Mouse (Mus musculus): Measurements from ENCODE around the gene Fndc4. TPM values are rescaled to one million over a fixed set of nuclear protein-coding genes. Genes with fewer than 3 reads are reported as not detected.
A peak's percentile ranks its signal among the peaks of the same experiment; 100 is the strongest.

Gene Fndc4
- 102 and 105 TPM in 2 replicates for polyA plus RNA-seq (2015; fragmentation: Nextera tagmentation; extraction: Ambion mirVana)

DNA sequence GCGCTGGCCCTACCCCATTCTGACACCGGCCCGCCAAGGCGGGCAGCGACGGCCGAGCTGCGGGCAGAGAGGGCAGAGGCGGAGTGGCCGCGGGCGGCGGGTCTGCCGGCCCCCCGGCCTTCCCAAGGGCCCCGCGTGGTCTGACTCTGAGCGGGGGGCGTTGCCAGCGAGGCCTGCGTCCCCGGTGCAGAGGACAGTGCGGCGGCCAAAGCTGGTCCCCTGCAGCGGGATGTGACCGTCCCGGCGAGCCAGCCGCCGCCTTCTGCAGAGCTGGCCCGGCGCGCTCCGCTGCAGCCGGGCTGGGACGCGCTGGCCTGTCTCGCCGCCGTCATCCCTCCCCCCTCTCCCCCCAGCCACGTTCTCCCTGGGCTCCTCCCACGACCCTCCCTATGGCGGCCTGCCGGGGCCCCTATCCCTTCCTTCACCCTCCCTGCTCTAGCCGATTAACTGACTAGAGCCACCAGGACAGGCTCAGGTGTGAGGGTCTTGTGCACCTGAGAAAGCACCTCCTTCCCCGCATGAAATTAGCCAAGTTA lies at the start of gene Fndc4:
Gene Fndc4 (minus strand): TSS at position 475 of the 536 bp plus-strand sequence.
- peak within 1 kb of the TSS; percentile 88 for H3K4me3 ChIP-seq (ENCODE audit: low read length)
- peaks cover 7% of the 10 kb centered on the region; the same call in 1 of the 2 replicates for H3K36me3 ChIP-seq (ENCODE audit: control insufficient read depth, insufficient read depth, low read length)
- peak; percentile 82 for ATAC-seq
- WGBS, result 0% methylated on average over 46 of the region's 46 CpGs
- no peaks in the 10 kb centered on the region for H3K9me3 ChIP-seq (ENCODE audit: control insufficient read depth, low read length)
- peak within 1 kb of the TSS; percentile 99 for H3K9ac ChIP-seq (ENCODE audit: low read depth, low read length)
- peak within 1 kb of the TSS; percentile 87 for H3K27ac ChIP-seq (ENCODE audit: low read depth, low read length)
- peak within 1 kb of the TSS; percentile 84 for H3K4me2 ChIP-seq (ENCODE audit: low read length)
- no peaks in the 10 kb centered on the region for H3K27me3 ChIP-seq (replicated peaks; ENCODE audit: control insufficient read depth, insufficient read depth, low read length)
- H3K4me1 ChIP-seq (ENCODE audit: control insufficient read depth, insufficient read depth, low read depth, low read length), result peaks cover 16% of the 10 kb centered on the region

DNA sequence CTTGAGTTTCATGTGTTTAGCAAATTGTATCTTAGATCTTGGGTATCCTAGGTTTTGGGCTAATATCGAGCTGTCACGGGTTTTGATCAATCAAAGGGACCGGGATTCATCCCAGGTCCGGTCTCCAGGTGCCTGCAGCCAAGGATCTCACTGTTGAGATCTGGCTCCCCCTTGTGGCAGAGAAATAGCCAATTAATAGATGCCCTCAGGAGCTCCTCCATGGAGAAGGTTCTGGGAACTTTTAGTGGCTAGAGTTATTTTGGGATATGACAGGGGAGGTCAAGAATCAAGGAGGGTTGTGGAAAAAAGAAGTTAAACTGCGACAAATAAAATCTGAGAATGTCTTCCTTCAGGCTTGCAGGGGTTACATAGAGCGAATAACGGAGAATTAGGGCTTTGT lies 32.4 kb upstream of the Fndc4 start:
- Histone ChIP-seq H3K4me3 (ENCODE audit: low read length) (no peak overlapping the region), H3K9me3 (ENCODE audit: control insufficient read depth, low read length) (0 out of 2 replicates have a peak, but pooled peaks cover 2% of the 10 kb centered on the region), H3K4me1 (ENCODE audit: control insufficient read depth, insufficient read depth, low read depth, low read length) (no peaks in the 10 kb centered on the region), H3K27me3 (replicated peaks; ENCODE audit: control insufficient read depth, insufficient read depth, low read length) (no peaks in the 10 kb centered on the region), H3K36me3 (ENCODE audit: control insufficient read depth, insufficient read depth, low read length) (no peaks in the 10 kb centered on the region), H3K27ac (ENCODE audit: low read depth, low read length) (no peak overlapping the region), H3K9ac (ENCODE audit: low read depth, low read length) (no peak overlapping the region), H3K4me2 (ENCODE audit: low read length) (no peak overlapping the region)
- 36% methylated on average over 7 of the region's 7 CpGs for WGBS
- no peak for ATAC-seq

DNA sequence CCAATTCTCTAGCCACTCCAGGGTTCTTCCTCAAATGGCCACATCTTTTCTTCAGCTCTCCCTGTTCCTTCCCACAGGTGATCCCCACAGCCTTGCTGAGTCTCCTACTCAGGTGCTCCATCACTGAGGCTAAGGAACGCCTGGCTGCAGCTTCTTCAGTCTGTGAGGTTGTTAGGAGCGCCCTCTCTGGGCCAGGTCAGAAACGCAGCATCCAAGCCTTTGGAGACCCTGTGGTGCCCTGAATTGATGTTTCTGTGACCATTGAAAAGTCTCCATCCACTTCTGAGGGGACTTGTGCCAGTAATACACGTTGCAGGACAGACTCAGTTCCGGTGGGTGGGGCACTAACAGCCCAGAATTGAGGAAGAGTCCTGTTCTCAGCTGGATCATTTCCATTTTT lies 31.0 kb upstream of the Fndc4 start:
- Histone ChIP-seq H3K27me3 (replicated peaks; ENCODE audit: control insufficient read depth, insufficient read depth, low read length) (no peaks in the 10 kb centered on the region), H3K9ac (ENCODE audit: low read depth, low read length) (no peak overlapping the region), H3K36me3 (ENCODE audit: control insufficient read depth, insufficient read depth, low read length) (no peaks in the 10 kb centered on the region), H3K4me3 (ENCODE audit: low read length) (no peak overlapping the region), H3K9me3 (ENCODE audit: control insufficient read depth, low read length) (no peaks in the 10 kb centered on the region), H3K4me2 (ENCODE audit: low read length) (no peak overlapping the region), H3K27ac (ENCODE audit: low read depth, low read length) (no peak overlapping the region), H3K4me1 (ENCODE audit: control insufficient read depth, insufficient read depth, low read depth, low read length) (no peaks in the 10 kb centered on the region)
- 24% methylated on average over 5 of the region's 5 CpGs for WGBS
- ATAC-seq, result no peak

DNA sequence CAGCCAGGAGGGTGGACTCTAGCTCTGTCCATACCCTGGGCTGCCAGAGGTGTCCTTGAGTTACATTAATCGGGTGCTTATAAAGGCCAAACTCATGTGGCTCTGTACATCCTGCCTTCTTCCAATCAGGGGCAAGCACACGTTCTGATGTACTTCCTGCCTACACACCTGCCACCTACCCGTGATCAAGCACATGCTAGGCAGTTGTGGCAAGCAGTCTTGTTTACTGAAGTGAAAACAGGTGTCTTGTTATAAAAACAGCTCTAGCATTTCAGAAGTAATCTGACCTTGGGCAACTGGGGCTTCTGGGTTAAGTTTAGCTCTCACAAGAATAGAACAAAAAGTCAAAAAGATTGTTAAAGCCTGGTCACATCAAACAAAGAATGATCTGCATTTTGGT lies 28.2 kb upstream of the Fndc4 start:
- no peak overlapping the region for H3K4me3 ChIP-seq (ENCODE audit: low read length)
- H3K36me3 ChIP-seq (ENCODE audit: control insufficient read depth, insufficient read depth, low read length), result no peaks in the 10 kb centered on the region
- WGBS, result 70% methylated on average over 3 of the region's 3 CpGs
- no peak for ATAC-seq
- no peaks in the 10 kb centered on the region for H3K4me1 ChIP-seq (ENCODE audit: control insufficient read depth, insufficient read depth, low read depth, low read length)
- H3K9me3 ChIP-seq (ENCODE audit: control insufficient read depth, low read length), result no peaks in the 10 kb centered on the region
- no peak overlapping the region for H3K27ac ChIP-seq (ENCODE audit: low read depth, low read length)
- no peak overlapping the region for H3K4me2 ChIP-seq (ENCODE audit: low read length)
- no peak overlapping the region for H3K9ac ChIP-seq (ENCODE audit: low read depth, low read length)
- no peaks in the 10 kb centered on the region for H3K27me3 ChIP-seq (replicated peaks; ENCODE audit: control insufficient read depth, insufficient read depth, low read length)

DNA sequence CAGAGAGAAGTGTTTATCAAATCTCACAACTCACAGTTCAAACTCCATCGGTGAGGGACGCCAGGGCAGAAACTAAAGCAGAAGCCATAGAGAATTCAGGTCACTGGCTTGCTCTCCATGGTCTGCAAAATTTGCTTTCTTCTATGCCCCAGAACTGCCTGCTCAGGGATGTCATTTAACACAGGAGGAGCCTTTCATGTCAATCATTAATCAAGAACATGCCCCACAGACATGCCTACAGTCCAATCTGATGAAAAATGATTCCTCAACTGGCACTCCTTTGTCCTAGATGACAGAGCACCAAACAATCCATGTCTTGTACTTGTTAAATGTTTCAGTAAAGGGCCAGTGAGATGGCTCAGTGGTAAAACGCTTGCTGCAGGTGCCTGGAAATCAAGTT lies 26.9 kb upstream of the Fndc4 start:
- Histone ChIP-seq H3K9me3 (ENCODE audit: control insufficient read depth, low read length) (no peaks in the 10 kb centered on the region), H3K27me3 (replicated peaks; ENCODE audit: control insufficient read depth, insufficient read depth, low read length) (no peaks in the 10 kb centered on the region), H3K36me3 (ENCODE audit: control insufficient read depth, insufficient read depth, low read length) (no peaks in the 10 kb centered on the region), H3K4me1 (ENCODE audit: control insufficient read depth, insufficient read depth, low read depth, low read length) (no peaks in the 10 kb centered on the region), H3K4me2 (ENCODE audit: low read length) (no peak overlapping the region), H3K4me3 (ENCODE audit: low read length) (no peak overlapping the region), H3K9ac (ENCODE audit: low read depth, low read length) (no peak overlapping the region), H3K27ac (ENCODE audit: low read depth, low read length) (no peak overlapping the region)
- WGBS, result 86% methylated on average over 3 of the region's 3 CpGs
- ATAC-seq, result no peak

DNA sequence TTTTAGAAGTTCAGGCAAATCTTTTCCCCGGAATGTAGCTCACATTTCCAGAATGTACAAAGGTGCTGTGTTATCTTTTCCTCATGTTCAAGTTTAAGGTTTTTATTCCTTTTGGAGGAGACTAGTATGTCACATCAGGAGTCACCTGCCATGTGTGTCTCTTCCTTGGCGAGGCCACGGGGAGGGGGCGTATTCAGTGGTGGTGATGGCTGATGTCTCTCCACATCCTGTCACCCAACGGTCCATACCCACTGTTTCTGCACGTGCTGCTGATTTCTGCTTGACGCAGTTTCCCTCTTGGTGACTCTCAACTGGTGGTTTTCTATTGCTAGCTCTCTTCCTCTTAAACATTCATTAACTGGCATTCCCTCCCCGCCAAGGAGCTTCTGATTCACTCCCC lies 16.9 kb upstream of the Fndc4 start:
- Histone ChIP-seq H3K4me3 (ENCODE audit: low read length) (no peak overlapping the region), H3K9ac (ENCODE audit: low read depth, low read length) (no peak overlapping the region), H3K36me3 (ENCODE audit: control insufficient read depth, insufficient read depth, low read length) (no peaks in the 10 kb centered on the region), H3K4me1 (ENCODE audit: control insufficient read depth, insufficient read depth, low read depth, low read length) (no peaks in the 10 kb centered on the region), H3K4me2 (ENCODE audit: low read length) (no peak overlapping the region), H3K27me3 (replicated peaks; ENCODE audit: control insufficient read depth, insufficient read depth, low read length) (no peaks in the 10 kb centered on the region), H3K27ac (ENCODE audit: low read depth, low read length) (no peak overlapping the region), H3K9me3 (ENCODE audit: control insufficient read depth, low read length) (no peaks in the 10 kb centered on the region)
- 94% methylated on average over 8 of the region's 8 CpGs for WGBS
- ATAC-seq, result no peak

DNA sequence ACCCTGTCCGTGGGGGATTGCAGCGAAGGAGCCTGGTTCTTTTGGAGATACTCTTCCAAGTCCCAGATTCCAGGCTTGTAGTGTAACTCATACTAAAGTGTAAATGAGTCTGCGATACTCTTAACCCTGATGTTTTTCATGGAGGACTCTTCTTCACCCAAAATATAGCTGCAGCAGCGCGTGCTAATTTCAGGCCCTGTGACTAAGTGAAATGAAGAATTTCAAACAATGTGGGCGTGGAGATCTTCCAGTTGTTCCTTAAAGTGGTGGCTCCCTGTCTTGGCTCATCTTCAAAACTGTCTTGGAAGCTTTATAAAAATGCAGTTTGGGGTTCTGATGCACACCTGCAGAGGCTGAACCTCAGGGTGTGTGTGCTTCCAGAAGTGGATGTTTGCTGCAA lies 7.2 kb upstream of the Fndc4 start:
- Histone ChIP-seq H3K4me1 (ENCODE audit: control insufficient read depth, insufficient read depth, low read depth, low read length) (no peaks in the 10 kb centered on the region), H3K27me3 (replicated peaks; ENCODE audit: control insufficient read depth, insufficient read depth, low read length) (no peaks in the 10 kb centered on the region), H3K27ac (ENCODE audit: low read depth, low read length) (no peak overlapping the region), H3K36me3 (ENCODE audit: control insufficient read depth, insufficient read depth, low read length) (no peaks in the 10 kb centered on the region), H3K4me2 (ENCODE audit: low read length) (no peak overlapping the region), H3K9ac (ENCODE audit: low read depth, low read length) (no peak overlapping the region), H3K9me3 (ENCODE audit: control insufficient read depth, low read length) (no peaks in the 10 kb centered on the region), H3K4me3 (ENCODE audit: low read length) (no peak overlapping the region)
- WGBS, result 91% methylated on average over 6 of the region's 6 CpGs
- ATAC-seq, result no peak

DNA sequence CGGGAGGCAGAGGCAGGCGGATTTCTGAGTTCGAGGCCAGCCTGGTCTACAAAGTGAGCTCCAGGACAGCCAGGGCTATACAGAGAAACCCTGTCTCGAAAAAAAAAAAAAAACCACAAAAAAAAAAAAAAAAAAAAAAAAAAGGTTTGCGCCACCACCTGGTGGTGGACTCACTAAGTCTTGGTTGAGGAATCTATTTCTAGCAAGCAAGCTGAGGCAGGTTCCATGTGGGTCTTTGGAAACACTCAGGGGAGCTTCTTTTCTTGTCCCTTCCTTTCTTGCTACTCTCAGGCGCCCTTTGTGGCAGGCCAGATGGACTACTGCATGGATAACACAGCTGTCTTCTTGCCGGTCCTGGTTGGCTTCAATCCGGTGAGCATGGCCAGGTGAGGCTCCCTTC lies 6.0 kb upstream of the Fndc4 start:
- no peak for ATAC-seq
- H3K4me2 ChIP-seq (ENCODE audit: low read length), result no peak overlapping the region
- H3K9me3 ChIP-seq (ENCODE audit: control insufficient read depth, low read length), result no peaks in the 10 kb centered on the region
- H3K9ac ChIP-seq (ENCODE audit: low read depth, low read length), result no peak overlapping the region
- no peaks in the 10 kb centered on the region for H3K36me3 ChIP-seq (ENCODE audit: control insufficient read depth, insufficient read depth, low read length)
- no peaks in the 10 kb centered on the region for H3K4me1 ChIP-seq (ENCODE audit: control insufficient read depth, insufficient read depth, low read depth, low read length)
- 64% methylated on average over 8 of the region's 8 CpGs for WGBS
- H3K27me3 ChIP-seq (replicated peaks; ENCODE audit: control insufficient read depth, insufficient read depth, low read length), result no peaks in the 10 kb centered on the region
- no peak overlapping the region for H3K27ac ChIP-seq (ENCODE audit: low read depth, low read length)
- H3K4me3 ChIP-seq (ENCODE audit: low read length), result no peak overlapping the region

DNA sequence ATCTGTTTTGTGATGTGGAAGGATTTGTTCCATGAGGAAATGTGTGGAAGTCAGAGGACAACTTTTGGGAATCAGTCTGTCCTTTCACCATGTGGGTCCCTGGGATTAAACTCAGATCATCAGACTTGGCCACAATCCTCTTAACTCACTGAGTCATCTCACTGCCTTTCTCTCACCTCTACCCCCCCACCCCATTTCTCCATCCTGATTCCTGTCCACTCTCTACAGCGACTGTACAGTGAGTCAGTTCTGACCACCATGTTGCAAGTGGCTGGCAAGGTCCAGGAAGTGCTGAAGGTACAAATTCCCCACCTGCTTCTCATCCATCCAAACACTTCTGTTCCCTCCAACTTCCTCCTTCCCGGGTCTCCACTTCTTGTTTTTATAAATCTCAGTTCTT lies 2.6 kb upstream of the Fndc4 start:
- ATAC-seq, result no peak
- Histone ChIP-seq H3K27me3 (replicated peaks; ENCODE audit: control insufficient read depth, insufficient read depth, low read length) (no peaks in the 10 kb centered on the region), H3K4me2 (ENCODE audit: low read length) (no peak overlapping the region), H3K36me3 (ENCODE audit: control insufficient read depth, insufficient read depth, low read length) (no peaks in the 10 kb centered on the region), H3K4me1 (ENCODE audit: control insufficient read depth, insufficient read depth, low read depth, low read length) (peaks cover 13% of the 10 kb centered on the region), H3K4me3 (ENCODE audit: low read length) (no peak overlapping the region), H3K9ac (ENCODE audit: low read depth, low read length) (no peak overlapping the region), H3K27ac (ENCODE audit: low read depth, low read length) (no peak overlapping the region), H3K9me3 (ENCODE audit: control insufficient read depth, low read length) (no peaks in the 10 kb centered on the region)
- 61% methylated on average over 2 of the region's 2 CpGs for WGBS

DNA sequence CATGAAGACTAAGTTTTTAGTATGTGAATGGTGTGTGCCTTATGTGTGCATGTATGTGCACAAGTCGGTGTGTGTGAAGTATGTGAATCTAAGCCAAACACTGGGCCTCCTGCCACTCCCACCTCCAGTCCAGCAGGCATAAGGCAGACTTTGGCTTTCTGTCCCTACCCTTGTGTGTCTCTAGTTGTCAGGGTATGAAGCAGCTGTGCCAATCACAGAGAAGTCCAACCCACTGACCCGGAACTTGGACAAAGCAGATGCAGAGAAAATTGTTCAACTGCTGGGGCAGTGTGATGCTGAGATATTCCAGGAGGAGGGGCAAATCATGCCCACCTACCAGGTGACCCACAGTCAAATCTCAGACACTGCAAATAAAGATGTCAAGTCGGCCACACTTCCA lies 2.1 kb upstream of the Fndc4 start:
- Histone ChIP-seq H3K27ac (ENCODE audit: low read depth, low read length) (no peak overlapping the region), H3K9me3 (ENCODE audit: control insufficient read depth, low read length) (no peaks in the 10 kb centered on the region), H3K36me3 (ENCODE audit: control insufficient read depth, insufficient read depth, low read length) (peaks cover 2% of the 10 kb centered on the region; the same call in 1 of the 2 replicates), H3K27me3 (replicated peaks; ENCODE audit: control insufficient read depth, insufficient read depth, low read length) (no peaks in the 10 kb centered on the region), H3K4me2 (ENCODE audit: low read length) (no peak overlapping the region), H3K4me3 (ENCODE audit: low read length) (no peak overlapping the region), H3K9ac (ENCODE audit: low read depth, low read length) (no peak overlapping the region), H3K4me1 (ENCODE audit: control insufficient read depth, insufficient read depth, low read depth, low read length) (peaks cover 13% of the 10 kb centered on the region)
- ATAC-seq, result no peak
- WGBS, result 77% methylated on average over 3 of the region's 3 CpGs
